Mouse (Mus musculus): ENCODE data around the gene Dnah6. TPM values are rescaled to one million over a fixed set of nuclear protein-coding genes. Genes with fewer than 3 reads are reported as not detected.

The Dnah6 gene
- polyA plus RNA-seq, 1 experiment from 2014 or later = 0.08 TPM

DNA sequence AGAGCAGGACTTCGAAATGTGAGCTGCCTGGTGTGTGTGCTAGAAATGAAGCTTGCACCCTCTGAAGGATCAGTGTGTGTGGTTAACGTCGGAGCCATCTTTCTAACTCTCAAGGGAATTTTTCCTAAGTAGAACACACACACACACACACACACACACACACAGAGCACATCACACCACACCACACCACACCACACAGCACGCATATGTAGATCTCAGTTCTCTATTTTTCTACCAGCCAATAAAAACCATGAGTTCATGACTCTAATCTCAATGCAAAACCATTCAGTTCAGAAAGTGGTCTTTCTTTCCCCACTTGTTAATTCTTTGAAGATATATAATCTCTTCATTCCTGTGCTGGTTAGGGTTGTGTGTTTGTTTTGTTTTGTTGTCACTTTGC, 39.4 kb downstream of the Dnah6 start:
- H3K4me3 ChIP-seq (replicated peaks) = no peak overlapping the region
- no peak overlapping the region for H3K9ac ChIP-seq
- H3K4me2 ChIP-seq (replicated peaks) = no peak overlapping the region
- H3K36me3 ChIP-seq = no peaks in the 10 kb centered on the region
- no peaks in the 10 kb centered on the region for H3K27me3 ChIP-seq (replicated peaks)
- no peaks in the 10 kb centered on the region for H3K9me3 ChIP-seq
- no peak for ATAC-seq
- H3K4me1 ChIP-seq (replicated peaks) = no peaks in the 10 kb centered on the region
- WGBS = 63% methylated on average over 4 of the region's 4 CpGs
- H3K27ac ChIP-seq = no peak overlapping the region

DNA sequence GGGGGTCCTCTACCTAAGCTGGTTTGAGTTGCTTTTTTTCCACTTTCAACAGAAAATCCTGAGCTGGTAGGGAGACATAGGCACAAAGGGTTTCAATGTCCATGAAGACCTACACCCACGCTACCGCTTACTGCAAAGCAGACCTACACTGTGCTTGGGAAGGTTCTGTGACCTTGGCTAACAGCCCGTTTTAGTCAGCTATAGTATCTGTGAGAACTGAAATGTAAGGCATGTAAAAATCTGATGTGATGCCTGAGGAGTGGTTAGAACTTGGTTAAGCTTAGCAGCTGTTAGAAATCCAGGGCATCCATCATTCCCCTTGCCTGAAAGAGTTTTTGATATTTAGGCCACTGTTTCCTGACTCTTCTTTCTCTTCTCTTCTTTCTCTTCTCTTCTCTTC, 46.3 kb downstream of the Dnah6 start:
- 68% methylated on average over 3 of the region's 3 CpGs for WGBS
- no peak for ATAC-seq
- no peaks in the 10 kb centered on the region for H3K36me3 ChIP-seq
- no peak overlapping the region for H3K4me3 ChIP-seq (replicated peaks)
- H3K9ac ChIP-seq = no peak overlapping the region
- no peak overlapping the region for H3K27ac ChIP-seq
- H3K4me1 ChIP-seq (replicated peaks) = no peaks in the 10 kb centered on the region
- H3K27me3 ChIP-seq (replicated peaks) = no peaks in the 10 kb centered on the region
- no peak overlapping the region for H3K4me2 ChIP-seq (replicated peaks)
- no peaks in the 10 kb centered on the region for H3K9me3 ChIP-seq

DNA sequence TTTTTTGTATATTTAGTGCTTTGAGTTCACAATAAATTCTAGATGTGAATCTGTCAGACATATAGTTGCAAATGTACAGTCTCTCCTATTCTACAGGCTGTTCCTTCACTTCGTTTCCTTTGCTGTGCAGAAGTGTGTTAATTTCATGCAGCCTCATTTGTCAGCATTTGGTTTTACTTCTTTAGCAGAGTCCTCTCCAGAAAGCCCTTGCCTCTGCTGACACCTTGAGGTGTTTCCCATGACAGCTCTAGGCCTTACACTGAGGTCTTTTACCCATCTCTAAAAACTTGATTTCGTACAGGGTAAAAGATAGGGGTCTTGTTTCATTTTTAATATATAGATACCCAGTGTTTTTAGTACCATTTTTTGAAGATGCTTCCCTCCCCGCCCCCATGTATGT, 54.2 kb downstream of the Dnah6 start:
- ATAC-seq = no peak
- Histone ChIP-seq H3K9ac (no peak overlapping the region), H3K4me1 (replicated peaks) (no peaks in the 10 kb centered on the region), H3K9me3 (no peaks in the 10 kb centered on the region), H3K4me3 (replicated peaks) (no peak overlapping the region), H3K4me2 (replicated peaks) (no peak overlapping the region), H3K27ac (no peak overlapping the region), H3K36me3 (no peaks in the 10 kb centered on the region), H3K27me3 (replicated peaks) (no peaks in the 10 kb centered on the region)
- WGBS = 74% methylated on average over 3 of the region's 3 CpGs

DNA sequence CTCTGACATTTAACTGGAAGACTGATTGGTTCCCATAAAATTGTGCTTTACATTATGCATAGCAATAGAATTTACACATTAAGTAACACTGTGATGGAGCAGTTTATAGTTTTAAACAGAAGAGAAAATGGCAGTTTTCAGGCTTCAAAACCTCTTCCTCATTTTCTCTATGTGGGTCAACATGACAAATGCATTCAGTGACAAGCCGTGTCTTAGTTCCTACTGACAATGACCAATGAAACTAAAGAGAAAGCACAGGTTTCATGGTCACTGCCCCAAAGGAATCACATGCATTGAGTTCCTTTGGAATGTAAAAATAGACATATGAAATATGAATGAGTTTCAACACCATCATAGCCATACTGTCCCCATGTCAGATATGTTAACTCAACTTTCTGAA, 58.5 kb downstream of the Dnah6 start:
- no peak overlapping the region for H3K27ac ChIP-seq
- no peaks in the 10 kb centered on the region for H3K27me3 ChIP-seq (replicated peaks)
- no peak overlapping the region for H3K4me3 ChIP-seq (replicated peaks)
- H3K9me3 ChIP-seq = no peaks in the 10 kb centered on the region
- no peak overlapping the region for H3K9ac ChIP-seq
- no peak for ATAC-seq
- no peak overlapping the region for H3K4me2 ChIP-seq (replicated peaks)
- WGBS = 89% methylated on average over 1 of the region's 1 CpGs
- no peaks in the 10 kb centered on the region for H3K4me1 ChIP-seq (replicated peaks)
- H3K36me3 ChIP-seq = no peaks in the 10 kb centered on the region

DNA sequence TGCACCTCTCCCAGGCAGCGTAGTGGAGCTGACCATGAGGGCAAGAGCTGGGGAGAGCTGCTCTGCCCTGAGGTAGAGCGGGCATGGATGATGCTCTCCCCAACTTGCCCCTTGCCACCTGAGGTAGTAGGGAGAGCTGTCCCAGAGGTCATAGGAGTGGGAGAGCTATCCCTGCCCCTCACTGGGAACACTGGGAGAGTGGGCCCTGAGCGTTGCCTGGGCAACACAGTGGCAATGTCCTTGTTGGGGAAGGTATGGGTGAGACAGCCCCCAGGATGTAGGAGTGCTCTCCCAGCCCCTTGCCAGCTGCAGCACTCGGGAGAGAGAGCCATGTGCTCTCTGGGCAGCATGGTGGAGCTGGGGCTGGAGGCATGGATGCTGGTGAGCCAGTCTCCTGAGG, 60.1 kb downstream of the Dnah6 start:
- Histone ChIP-seq H3K27ac (no peak overlapping the region), H3K36me3 (no peaks in the 10 kb centered on the region), H3K27me3 (replicated peaks) (no peaks in the 10 kb centered on the region), H3K9ac (no peak overlapping the region), H3K9me3 (no peaks in the 10 kb centered on the region), H3K4me3 (replicated peaks) (no peak overlapping the region), H3K4me1 (replicated peaks) (no peaks in the 10 kb centered on the region), H3K4me2 (replicated peaks) (no peak overlapping the region)
- ATAC-seq = no peak
- WGBS = 86% methylated on average over 4 of the region's 4 CpGs

DNA sequence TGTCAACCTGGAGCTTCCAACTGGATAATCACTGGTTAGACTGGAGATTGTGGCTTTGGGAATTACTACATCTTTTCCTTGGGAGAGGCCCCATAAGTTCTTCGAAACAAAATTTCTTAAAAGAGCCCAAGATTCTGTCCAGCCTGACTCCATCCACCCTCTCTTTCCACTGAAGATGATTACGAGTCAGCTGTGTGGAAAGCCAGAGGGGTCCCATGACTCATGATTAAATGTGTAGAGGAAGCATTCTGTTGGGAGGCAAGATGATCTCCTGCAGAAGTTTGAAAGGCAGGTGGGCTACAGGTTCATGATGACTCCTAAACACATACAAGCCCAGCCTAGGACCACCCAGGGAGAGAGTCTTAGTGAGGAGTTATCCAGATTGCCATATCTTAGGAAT, 66.0 kb downstream of the Dnah6 start:
- H3K4me2 ChIP-seq (replicated peaks) = no peak overlapping the region
- H3K27ac ChIP-seq = no peak overlapping the region
- no peaks in the 10 kb centered on the region for H3K27me3 ChIP-seq (replicated peaks)
- H3K36me3 ChIP-seq = no peaks in the 10 kb centered on the region
- no peak for ATAC-seq
- H3K9me3 ChIP-seq = no peaks in the 10 kb centered on the region
- no peak overlapping the region for H3K4me3 ChIP-seq (replicated peaks)
- H3K9ac ChIP-seq = no peak overlapping the region
- 66% methylated on average over 2 of the region's 2 CpGs for WGBS
- no peaks in the 10 kb centered on the region for H3K4me1 ChIP-seq (replicated peaks)

DNA sequence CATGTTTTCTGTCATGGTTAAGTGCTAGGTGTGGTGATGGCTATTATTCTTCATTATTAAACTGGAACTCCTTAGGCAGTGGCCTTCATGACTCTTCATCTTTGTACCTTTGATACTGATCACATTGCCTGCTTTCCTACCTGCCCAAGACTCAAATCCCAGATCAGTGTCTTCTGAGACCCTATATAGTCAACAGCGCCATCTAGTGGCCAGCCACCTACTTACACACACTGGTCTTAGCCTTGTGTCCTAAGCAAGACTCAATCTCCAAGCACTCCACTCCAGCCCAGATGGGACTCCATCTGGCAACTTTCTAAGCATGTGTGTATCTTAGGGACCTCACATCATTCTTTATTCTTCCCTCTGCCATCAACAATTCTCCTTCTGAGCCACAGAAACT, 67.8 kb downstream of the Dnah6 start:
- H3K27me3 ChIP-seq (replicated peaks) = no peaks in the 10 kb centered on the region
- H3K4me1 ChIP-seq (replicated peaks) = no peaks in the 10 kb centered on the region
- peak; percentile 77; the same call in 1 of the 2 replicates for ATAC-seq
- H3K36me3 ChIP-seq = no peaks in the 10 kb centered on the region
- H3K4me2 ChIP-seq (replicated peaks) = no peak overlapping the region
- WGBS = 0% methylated on average over 1 of the region's 1 CpGs
- H3K9ac ChIP-seq = no peak overlapping the region
- no peak overlapping the region for H3K27ac ChIP-seq
- no peak overlapping the region for H3K4me3 ChIP-seq (replicated peaks)
- no peaks in the 10 kb centered on the region for H3K9me3 ChIP-seq

DNA sequence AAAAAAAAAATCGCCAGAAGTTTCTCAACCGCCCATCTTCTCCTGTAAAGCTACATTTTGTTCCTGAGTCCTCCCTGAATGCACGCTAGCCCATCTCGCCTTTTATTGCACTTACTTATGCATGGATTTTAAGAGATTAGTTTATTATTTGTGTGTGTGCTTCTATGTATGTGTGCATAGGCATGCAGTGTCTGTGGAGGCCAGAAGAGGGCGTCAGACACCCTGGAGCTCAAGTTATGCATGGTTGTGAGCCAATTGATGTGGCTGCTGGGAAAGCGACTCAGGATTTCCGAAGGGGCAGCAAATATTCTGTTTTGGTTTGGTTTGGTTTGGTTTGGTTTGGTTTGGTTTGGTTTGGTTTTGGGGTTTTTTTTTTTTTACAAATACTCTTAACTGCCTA, 78.0 kb downstream of the Dnah6 start:
- ATAC-seq = no peak
- Histone ChIP-seq H3K4me3 (replicated peaks) (no peak overlapping the region), H3K36me3 (no peaks in the 10 kb centered on the region), H3K27me3 (replicated peaks) (no peaks in the 10 kb centered on the region), H3K27ac (no peak overlapping the region), H3K4me2 (replicated peaks) (no peak overlapping the region), H3K9me3 (no peaks in the 10 kb centered on the region), H3K9ac (no peak overlapping the region), H3K4me1 (replicated peaks) (no peaks in the 10 kb centered on the region)
- WGBS = 90% methylated on average over 7 of the region's 7 CpGs

DNA sequence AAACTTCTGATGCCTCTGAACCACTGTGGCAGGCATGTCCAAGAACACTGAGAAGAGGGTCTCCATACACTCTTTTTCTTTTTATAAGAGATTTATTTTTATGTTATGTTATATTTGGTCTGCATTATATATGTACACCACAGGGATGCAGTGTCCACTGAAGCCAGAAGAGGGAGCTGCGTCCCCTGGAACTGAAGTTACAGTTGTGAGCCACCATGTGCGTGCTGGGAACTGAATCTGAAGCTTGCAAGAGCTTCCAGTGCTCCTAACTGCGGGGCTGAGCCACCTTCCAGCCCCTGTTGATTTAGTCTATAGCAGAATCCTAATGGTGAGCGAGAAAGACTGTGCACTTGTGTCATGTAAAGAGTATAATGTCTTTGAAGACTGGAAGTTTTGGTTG, 78.7 kb downstream of the Dnah6 start:
- Histone ChIP-seq H3K4me2 (replicated peaks) (no peak overlapping the region), H3K9ac (no peak overlapping the region), H3K27me3 (replicated peaks) (no peaks in the 10 kb centered on the region), H3K36me3 (no peaks in the 10 kb centered on the region), H3K4me3 (replicated peaks) (no peak overlapping the region), H3K4me1 (replicated peaks) (no peaks in the 10 kb centered on the region), H3K27ac (no peak overlapping the region), H3K9me3 (no peaks in the 10 kb centered on the region)
- 88% methylated on average over 4 of the region's 4 CpGs for WGBS
- no peak for ATAC-seq

DNA sequence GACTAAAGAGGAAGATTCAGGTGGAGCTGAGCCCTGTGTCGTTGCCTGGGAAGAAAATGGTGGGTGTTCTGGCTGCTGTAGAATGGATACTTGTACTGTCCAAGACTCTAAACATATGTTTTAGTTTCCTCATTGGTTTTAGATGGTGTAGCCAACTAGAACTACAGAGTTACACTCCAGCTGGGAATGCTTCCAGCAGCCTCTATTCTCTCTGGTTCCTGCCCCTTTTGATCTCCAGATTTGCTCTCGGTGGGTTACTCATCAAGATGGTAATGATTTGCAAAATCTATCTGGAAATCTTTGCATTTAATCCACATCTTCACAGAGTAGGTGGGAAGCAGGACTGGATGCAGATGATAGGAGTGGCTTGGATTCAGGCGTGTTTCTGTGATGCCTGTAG, 80.6 kb downstream of the Dnah6 start:
- H3K9me3 ChIP-seq = no peaks in the 10 kb centered on the region
- H3K4me2 ChIP-seq (replicated peaks) = no peak overlapping the region
- 88% methylated on average over 3 of the region's 3 CpGs for WGBS
- no peaks in the 10 kb centered on the region for H3K36me3 ChIP-seq
- no peaks in the 10 kb centered on the region for H3K4me1 ChIP-seq (replicated peaks)
- H3K27me3 ChIP-seq (replicated peaks) = no peaks in the 10 kb centered on the region
- H3K9ac ChIP-seq = no peak overlapping the region
- no peak overlapping the region for H3K27ac ChIP-seq
- H3K4me3 ChIP-seq (replicated peaks) = no peak overlapping the region
- ATAC-seq = no peak

DNA sequence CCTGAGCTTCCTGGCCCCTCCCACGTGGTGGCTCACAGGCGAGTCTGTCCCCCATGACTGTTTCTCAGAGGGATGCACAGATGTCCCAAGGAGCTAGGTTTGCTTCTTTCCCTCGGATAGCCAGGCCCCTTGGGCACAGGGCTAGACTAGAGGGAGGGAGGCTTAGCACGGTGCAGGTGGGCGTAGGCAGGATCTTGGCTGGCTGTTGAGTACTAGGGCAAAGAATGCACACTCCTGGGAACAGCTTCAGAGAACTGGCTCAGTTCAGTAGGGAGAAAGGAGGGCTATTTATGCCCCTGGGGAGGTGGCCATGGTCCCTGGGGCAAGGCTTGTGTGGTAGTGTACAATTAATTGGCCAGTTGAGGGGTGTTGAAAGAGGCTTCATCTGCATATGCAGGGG, 88.7 kb downstream of the Dnah6 start:
- Histone ChIP-seq H3K27ac (no peak overlapping the region), H3K4me1 (replicated peaks) (no peaks in the 10 kb centered on the region), H3K36me3 (no peaks in the 10 kb centered on the region), H3K9me3 (no peaks in the 10 kb centered on the region), H3K9ac (no peak overlapping the region), H3K4me2 (replicated peaks) (no peak overlapping the region), H3K4me3 (replicated peaks) (no peak overlapping the region), H3K27me3 (replicated peaks) (no peaks in the 10 kb centered on the region)
- WGBS = 43% methylated on average over 5 of the region's 5 CpGs
- ATAC-seq = no peak

DNA sequence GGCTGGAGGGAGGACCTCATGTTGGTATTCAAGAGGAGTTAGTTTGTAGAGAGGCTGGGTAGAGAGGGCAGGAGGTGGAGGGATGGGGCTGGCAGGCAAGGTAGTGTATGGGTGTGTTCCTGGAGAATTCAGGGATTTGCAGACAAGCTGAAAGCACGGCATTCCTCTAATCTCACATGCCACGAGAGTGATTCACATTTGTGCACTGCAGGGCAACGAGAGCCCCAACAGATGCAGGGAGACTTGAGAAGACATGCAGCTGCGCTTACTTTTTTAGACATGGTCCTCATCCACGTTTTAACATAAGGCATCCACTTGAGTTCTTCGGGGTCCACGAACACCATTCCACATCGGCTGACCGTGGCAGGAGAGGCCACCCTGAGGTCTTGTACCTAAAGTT, 93.9 kb downstream of the Dnah6 start:
- no peaks in the 10 kb centered on the region for H3K36me3 ChIP-seq
- H3K27ac ChIP-seq = no peak overlapping the region
- H3K4me2 ChIP-seq (replicated peaks) = no peak overlapping the region
- H3K4me3 ChIP-seq (replicated peaks) = no peak overlapping the region
- H3K9me3 ChIP-seq = no peaks in the 10 kb centered on the region
- WGBS = 66% methylated on average over 9 of the region's 9 CpGs
- H3K4me1 ChIP-seq (replicated peaks) = no peaks in the 10 kb centered on the region
- H3K27me3 ChIP-seq (replicated peaks) = no peaks in the 10 kb centered on the region
- H3K9ac ChIP-seq = no peak overlapping the region
- ATAC-seq = no peak

DNA sequence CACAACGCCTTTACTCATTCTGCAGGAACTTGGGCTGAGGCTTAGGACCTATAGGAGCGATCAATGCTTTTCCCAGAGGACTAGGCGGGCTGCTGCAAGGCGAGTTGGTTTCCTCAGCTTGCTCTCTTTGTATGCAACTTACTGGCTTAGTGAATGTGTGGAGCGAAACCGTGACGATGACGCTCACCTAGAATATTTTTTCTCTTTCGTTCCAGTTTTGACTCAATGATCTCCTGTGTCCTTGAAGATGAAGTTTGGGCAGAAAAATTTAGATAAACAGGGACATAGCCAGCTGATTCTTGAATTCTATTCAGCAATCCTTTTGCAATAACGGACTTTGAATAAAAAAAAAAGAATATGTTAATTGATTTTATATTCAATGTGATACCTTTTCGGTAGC, 101.1 kb downstream of the Dnah6 start:
- 90% methylated on average over 11 of the region's 11 CpGs for WGBS
- ATAC-seq = no peak
- no peaks in the 10 kb centered on the region for H3K36me3 ChIP-seq
- no peak overlapping the region for H3K27ac ChIP-seq
- H3K9ac ChIP-seq = no peak overlapping the region
- H3K4me3 ChIP-seq (replicated peaks) = no peak overlapping the region
- no peaks in the 10 kb centered on the region for H3K9me3 ChIP-seq
- no peaks in the 10 kb centered on the region for H3K4me1 ChIP-seq (replicated peaks)
- H3K4me2 ChIP-seq (replicated peaks) = no peak overlapping the region
- no peaks in the 10 kb centered on the region for H3K27me3 ChIP-seq (replicated peaks)

DNA sequence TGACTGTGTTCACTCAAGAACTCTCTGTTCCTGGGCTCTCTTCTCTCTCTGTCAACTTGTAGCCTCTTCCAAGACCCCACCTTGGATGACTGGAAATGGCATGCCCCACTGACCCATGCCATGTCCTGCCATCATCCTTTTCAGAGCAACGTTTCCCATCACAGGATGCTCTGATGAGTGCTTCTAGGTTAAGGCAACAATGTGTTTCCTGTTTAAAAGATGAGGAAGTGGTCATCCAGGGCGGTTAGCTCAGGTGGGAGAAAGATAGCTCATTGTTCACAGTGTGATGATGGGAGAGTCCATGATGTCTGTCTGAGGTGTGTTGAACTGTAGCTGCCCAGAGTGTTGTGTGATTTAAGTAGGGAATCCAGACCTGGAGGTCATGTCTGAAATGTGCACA, 107.6 kb downstream of the Dnah6 start:
- Histone ChIP-seq H3K27ac (no peak overlapping the region), H3K4me3 (replicated peaks) (no peak overlapping the region), H3K9me3 (no peaks in the 10 kb centered on the region), H3K4me1 (replicated peaks) (no peaks in the 10 kb centered on the region), H3K27me3 (replicated peaks) (no peaks in the 10 kb centered on the region), H3K4me2 (replicated peaks) (no peak overlapping the region), H3K36me3 (no peaks in the 10 kb centered on the region), H3K9ac (no peak overlapping the region)
- WGBS = 54% methylated on average over 2 of the region's 2 CpGs
- no peak for ATAC-seq

All from intestine, embryonic 15.5 days (tissue).